Mouse (Mus musculus): ENCODE measurements at regions not wholly inside any gene's neighbourhood (a gene's known extent, or its start where the extent isn't known, plus 50 kb on each side); places are given as distances from the start of the nearest gene placed in this dataset.
A peak's percentile ranks its signal among the peaks of the same experiment; 100 is the strongest.

DNA sequence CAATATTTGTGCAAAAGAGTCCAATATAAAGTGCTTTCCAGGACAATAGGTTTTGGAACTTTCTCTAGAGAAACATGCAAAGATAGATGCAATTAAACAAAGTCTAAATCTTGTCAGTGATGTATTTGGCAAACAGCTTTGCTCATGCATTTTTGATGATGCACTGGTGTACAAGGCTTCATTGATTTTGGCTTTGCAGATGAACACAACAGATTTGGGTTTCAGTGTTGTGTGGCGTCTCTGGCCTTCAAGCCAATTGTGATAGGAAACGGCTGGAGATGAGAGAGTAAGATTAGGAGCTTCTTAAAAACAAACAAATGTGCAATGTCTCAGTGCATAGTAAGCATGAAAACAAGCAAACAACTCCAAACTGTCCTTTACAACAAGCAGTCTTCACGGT, 370.6 kb upstream of the Mmadhc start:
- no peak overlapping the region for H3K4me3 ChIP-seq (replicated peaks)
- ATAC-seq (ENCODE audit: insufficient read depth, low FRiP score, low read depth): no peak
- H3K27ac ChIP-seq: no peak overlapping the region
- no peaks in the 10 kb centered on the region for H3K27me3 ChIP-seq (replicated peaks)
- H3K9me3 ChIP-seq: no peaks in the 10 kb centered on the region
- no peaks in the 10 kb centered on the region for H3K36me3 ChIP-seq
- H3K4me2 ChIP-seq: no peak overlapping the region
- no peaks in the 10 kb centered on the region for H3K4me1 ChIP-seq
- H3K9ac ChIP-seq: no peak overlapping the region
- 54% methylated on average over 3 of the region's 3 CpGs for WGBS

DNA sequence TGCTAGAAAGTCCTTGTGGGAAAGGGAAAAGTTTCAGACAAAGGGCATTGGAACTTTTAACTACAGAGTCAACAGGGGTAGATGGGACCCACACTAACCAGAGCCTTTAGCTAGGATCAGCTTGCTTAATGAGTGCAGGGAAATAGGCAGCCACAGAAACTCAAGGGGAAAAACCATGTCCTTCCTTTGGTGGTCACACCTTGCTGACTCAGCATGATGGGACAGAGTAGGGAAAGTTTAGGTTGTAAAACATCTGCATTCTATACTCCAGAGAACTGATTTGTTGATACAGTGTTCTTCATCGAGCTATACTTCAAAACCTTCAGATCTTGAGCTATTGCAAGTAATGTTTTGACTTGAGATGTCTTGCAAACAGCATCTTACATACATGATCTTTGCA, 365.9 kb upstream of the Mmadhc start:
- no peaks in the 10 kb centered on the region for H3K9me3 ChIP-seq
- H3K27me3 ChIP-seq (replicated peaks): no peaks in the 10 kb centered on the region
- H3K9ac ChIP-seq: no peak overlapping the region
- WGBS: 84% methylated on average over 1 of the region's 1 CpGs
- H3K4me2 ChIP-seq: no peak overlapping the region
- H3K36me3 ChIP-seq: no peaks in the 10 kb centered on the region
- H3K4me1 ChIP-seq: no peaks in the 10 kb centered on the region
- H3K4me3 ChIP-seq (replicated peaks): no peak overlapping the region
- no peak overlapping the region for H3K27ac ChIP-seq
- ATAC-seq (ENCODE audit: insufficient read depth, low FRiP score, low read depth): no peak

DNA sequence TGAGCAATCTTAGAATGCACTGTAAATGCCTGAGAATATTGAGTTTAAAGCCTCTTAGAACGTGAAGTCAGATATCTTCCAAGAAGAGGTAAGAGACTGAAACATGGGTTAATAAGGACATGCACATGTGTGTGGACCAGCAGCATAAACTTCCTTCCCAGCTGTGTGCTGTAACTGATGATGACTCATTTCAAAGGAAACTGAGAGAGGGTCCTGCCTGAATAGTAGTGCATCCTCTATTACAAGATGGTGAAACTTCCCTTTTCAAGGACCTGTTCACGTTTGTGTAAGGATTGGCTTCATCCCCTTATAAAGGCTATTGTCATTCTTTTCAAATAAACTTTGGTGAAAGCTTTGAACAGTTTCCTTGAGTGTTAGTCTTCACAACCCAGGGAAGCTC, 363.4 kb upstream of the Mmadhc start:
- H3K4me2 ChIP-seq: no peak overlapping the region
- no peak overlapping the region for H3K9ac ChIP-seq
- no peaks in the 10 kb centered on the region for H3K9me3 ChIP-seq
- WGBS: 61% methylated on average over 2 of the region's 2 CpGs
- H3K4me3 ChIP-seq (replicated peaks): no peak overlapping the region
- no peaks in the 10 kb centered on the region for H3K27me3 ChIP-seq (replicated peaks)
- no peak overlapping the region for H3K27ac ChIP-seq
- no peak for ATAC-seq (ENCODE audit: insufficient read depth, low FRiP score, low read depth)
- H3K36me3 ChIP-seq: no peaks in the 10 kb centered on the region
- no peaks in the 10 kb centered on the region for H3K4me1 ChIP-seq

DNA sequence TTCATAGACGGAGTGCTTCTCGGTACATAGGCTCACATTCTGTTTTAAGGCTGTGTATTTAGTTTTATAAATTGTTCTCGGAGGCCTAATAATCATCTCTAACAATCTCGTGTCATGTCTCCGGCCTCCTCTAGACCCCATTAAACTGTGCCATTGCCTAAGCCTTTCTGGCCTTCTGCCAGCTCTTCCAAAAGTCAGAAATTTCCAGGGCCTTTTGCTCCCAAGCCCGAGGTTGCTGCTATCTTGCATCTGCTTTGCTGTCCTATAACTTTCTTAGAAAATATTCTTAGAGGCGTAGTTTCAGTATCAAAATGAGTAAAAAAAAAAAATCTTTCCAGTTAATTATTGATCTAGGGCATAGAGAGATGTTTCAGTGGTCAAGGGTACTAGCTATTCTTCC, 361.2 kb upstream of the Mmadhc start:
- Histone ChIP-seq H3K27me3 (replicated peaks) (no peaks in the 10 kb centered on the region), H3K4me3 (replicated peaks) (no peak overlapping the region), H3K4me1 (no peaks in the 10 kb centered on the region), H3K36me3 (no peaks in the 10 kb centered on the region), H3K27ac (no peak overlapping the region), H3K9me3 (no peaks in the 10 kb centered on the region), H3K4me2 (no peak overlapping the region), H3K9ac (no peak overlapping the region)
- ATAC-seq (ENCODE audit: insufficient read depth, low FRiP score, low read depth): no peak
- WGBS: 61% methylated on average over 7 of the region's 7 CpGs

DNA sequence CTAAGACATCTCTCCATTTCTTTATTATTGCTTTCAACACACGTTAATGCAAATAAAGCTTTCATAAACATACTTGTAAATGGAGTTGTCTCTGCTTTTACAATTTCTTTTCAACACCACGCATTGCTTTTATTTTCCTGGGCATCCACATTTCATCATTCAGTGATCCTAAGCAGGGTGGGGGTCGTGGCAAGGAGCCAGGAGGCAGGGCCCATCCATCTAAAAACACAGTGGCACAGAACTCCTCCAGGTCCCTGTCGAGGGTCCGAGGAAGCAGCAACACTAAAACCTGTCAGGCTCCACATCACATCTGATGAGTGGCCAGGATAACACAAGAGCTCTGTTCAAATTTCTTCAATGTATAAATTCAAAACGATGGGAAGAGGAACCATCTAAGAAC, 359.8 kb upstream of the Mmadhc start:
- Histone ChIP-seq H3K9me3 (no peaks in the 10 kb centered on the region), H3K36me3 (no peaks in the 10 kb centered on the region), H3K4me1 (no peaks in the 10 kb centered on the region), H3K9ac (no peak overlapping the region), H3K27me3 (replicated peaks) (no peaks in the 10 kb centered on the region), H3K27ac (no peak overlapping the region), H3K4me3 (replicated peaks) (no peak overlapping the region), H3K4me2 (no peak overlapping the region)
- 62% methylated on average over 6 of the region's 6 CpGs for WGBS
- ATAC-seq (ENCODE audit: insufficient read depth, low FRiP score, low read depth): no peak

DNA sequence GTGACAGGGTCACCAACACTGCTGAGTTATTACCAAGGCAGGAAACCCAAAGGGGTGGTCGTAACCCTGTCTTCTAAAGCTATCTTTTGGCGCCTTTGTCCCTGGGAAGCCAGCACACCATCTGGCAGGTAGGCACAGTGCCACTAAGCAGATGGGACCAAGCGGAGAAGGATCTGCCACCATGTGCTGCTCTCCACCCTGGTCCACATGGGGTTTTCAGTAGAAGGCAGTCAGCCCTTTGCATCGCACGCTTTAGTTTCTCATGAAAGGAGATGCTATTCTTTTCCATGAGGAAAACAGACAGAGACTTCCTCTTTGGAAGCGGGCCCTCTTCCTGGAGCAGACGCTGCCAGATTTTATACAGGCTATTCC, 358.3 kb upstream of the Mmadhc start:
- no peaks in the 10 kb centered on the region for H3K27me3 ChIP-seq (replicated peaks)
- no peak overlapping the region for H3K27ac ChIP-seq
- no peaks in the 10 kb centered on the region for H3K4me1 ChIP-seq
- H3K4me2 ChIP-seq: no peak overlapping the region
- H3K36me3 ChIP-seq: no peaks in the 10 kb centered on the region
- whole genome bisulfite sequencing: 77% methylated on average over 7 of the region's 7 CpGs
- ATAC-seq (ENCODE audit: insufficient read depth, low FRiP score, low read depth): no peak
- no peak overlapping the region for H3K9ac ChIP-seq
- no peaks in the 10 kb centered on the region for H3K9me3 ChIP-seq
- no peak overlapping the region for H3K4me3 ChIP-seq (replicated peaks)

DNA sequence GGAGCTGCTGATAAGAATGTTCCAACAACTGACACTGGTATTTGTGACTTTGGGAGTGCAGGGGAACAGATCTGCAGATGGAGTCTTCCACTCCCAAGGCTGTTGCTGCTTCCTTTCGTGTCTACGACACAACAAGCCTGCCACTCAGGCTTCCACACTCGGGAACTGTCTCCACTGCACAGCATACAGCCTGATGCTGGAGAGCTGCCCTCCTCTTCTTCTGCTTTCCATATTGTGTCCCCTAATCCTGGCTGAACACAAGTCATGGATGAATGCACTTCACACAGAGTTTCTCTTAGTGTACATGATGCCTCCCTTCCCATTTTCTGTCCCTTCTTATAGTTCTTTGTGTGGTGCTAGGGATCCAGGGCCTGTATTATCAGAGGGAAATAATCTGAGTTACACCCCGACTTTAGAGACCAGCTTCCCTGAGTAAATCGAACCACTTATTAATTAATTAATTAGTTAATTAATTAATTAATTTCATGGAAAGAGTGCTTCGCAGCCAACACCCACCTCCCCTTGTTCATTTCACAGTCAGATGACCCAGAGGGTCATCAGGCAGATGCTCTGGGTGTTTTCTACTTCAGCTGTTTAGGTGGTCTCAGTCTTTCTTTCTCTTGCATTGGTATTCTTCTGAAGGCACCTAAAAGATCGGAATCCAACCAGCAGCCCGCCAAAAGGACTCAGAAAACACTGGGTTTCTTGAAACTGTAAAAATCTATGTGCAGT, 357.8 kb upstream of the Mmadhc start:
- H3K9me3 ChIP-seq: no peaks in the 10 kb centered on the region

DNA sequence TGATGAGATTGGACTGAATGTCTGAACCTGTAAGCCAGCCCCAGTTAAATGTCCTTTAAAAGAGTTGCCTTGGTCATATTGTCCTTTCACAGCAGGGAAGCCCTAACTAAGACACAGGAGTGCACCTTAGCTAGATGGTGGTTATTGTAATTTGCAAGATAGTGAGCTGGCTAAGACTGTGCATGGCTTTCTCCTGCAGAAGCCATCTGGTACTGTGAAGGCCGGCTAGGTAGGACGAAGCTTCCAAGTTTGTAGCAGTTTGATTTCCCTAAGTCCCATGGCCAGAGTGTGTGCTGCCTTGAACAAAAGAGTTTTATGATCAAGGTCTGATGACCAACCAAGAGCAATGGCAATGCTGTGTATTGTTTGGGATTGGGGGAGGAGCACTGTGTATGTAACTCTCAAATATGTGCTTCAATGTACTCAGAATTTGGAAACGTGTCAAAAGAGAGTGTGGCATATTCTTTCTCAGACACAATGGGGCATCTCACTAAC, 356.6 kb upstream of the Mmadhc start:
- Histone ChIP-seq H3K27me3 (replicated peaks) (no peaks in the 10 kb centered on the region), H3K4me2 (no peak overlapping the region), H3K9ac (no peak overlapping the region), H3K27ac (no peak overlapping the region), H3K4me1 (no peaks in the 10 kb centered on the region), H3K9me3 (no peaks in the 10 kb centered on the region), H3K4me3 (replicated peaks) (no peak overlapping the region), H3K36me3 (no peaks in the 10 kb centered on the region)
- no peak for ATAC-seq (ENCODE audit: insufficient read depth, low FRiP score, low read depth)
- WGBS: 79% methylated on average over 3 of the region's 3 CpGs

More for the DNA sequence above, 357.8 kb upstream of the Mmadhc start:
- Histone ChIP-seq H3K9ac (no peak overlapping the region), H3K4me1 (no peaks in the 10 kb centered on the region), H3K27me3 (replicated peaks) (no peaks in the 10 kb centered on the region), H3K27ac (no peak overlapping the region), H3K4me2 (no peak overlapping the region), H3K36me3 (no peaks in the 10 kb centered on the region), H3K4me3 (replicated peaks) (no peak overlapping the region)
- 84% methylated on average over 8 of the region's 8 CpGs for WGBS
- ATAC-seq (ENCODE audit: insufficient read depth, low FRiP score, low read depth): no peak

DNA sequence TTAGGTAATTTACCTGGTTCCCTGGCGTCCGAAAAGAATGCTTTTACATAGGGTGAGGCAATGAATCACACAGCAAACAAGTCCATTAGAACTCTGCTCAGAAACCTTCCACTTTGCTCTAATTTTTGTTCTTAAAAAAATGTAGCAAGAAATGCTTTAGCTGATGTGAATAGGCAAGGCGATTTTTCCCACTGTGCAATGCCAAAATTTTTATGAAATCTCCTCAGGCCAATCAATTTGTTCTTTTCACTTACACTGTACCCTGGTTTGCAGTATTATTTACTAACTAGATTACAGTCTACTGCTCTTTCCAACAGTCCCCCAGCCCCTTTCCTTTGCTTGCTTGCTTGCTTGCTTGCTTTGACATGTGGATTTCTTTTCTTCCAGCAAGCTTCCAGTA, 353.1 kb upstream of the Mmadhc start:
- 66% methylated on average over 3 of the region's 3 CpGs for WGBS
- Histone ChIP-seq H3K27me3 (replicated peaks) (no peaks in the 10 kb centered on the region), H3K4me1 (no peaks in the 10 kb centered on the region), H3K36me3 (no peaks in the 10 kb centered on the region), H3K9ac (no peak overlapping the region), H3K9me3 (no peaks in the 10 kb centered on the region), H3K27ac (no peak overlapping the region), H3K4me3 (replicated peaks) (no peak overlapping the region), H3K4me2 (no peak overlapping the region)
- no peak for ATAC-seq (ENCODE audit: insufficient read depth, low FRiP score, low read depth)

DNA sequence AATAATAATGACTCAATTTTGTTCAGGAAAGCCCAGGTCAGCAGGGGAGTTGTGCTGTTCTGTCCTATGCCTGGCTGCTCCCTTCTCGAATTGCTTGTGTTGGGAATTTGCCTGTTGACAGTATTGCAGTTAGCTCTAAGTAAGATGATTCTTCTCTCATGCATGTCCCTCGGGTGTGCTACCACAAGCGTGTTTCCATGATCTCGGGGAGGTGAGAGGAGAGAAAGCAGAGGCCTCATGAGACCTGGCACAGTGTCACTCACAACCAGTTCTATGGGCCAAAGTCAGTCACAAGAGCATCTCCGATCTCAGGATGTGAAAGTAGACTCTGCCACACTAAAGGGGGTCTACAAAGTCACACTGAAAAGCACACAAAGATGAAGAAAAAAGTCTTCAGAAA, 346.6 kb upstream of the Mmadhc start:
- WGBS: 79% methylated on average over 5 of the region's 5 CpGs
- H3K27me3 ChIP-seq (replicated peaks): no peaks in the 10 kb centered on the region
- H3K9ac ChIP-seq: no peak overlapping the region
- H3K4me2 ChIP-seq: no peak overlapping the region
- H3K36me3 ChIP-seq: no peaks in the 10 kb centered on the region
- H3K4me1 ChIP-seq: no peaks in the 10 kb centered on the region
- no peak for ATAC-seq (ENCODE audit: insufficient read depth, low FRiP score, low read depth)
- no peak overlapping the region for H3K4me3 ChIP-seq (replicated peaks)
- H3K9me3 ChIP-seq: no peaks in the 10 kb centered on the region
- H3K27ac ChIP-seq: no peak overlapping the region

DNA sequence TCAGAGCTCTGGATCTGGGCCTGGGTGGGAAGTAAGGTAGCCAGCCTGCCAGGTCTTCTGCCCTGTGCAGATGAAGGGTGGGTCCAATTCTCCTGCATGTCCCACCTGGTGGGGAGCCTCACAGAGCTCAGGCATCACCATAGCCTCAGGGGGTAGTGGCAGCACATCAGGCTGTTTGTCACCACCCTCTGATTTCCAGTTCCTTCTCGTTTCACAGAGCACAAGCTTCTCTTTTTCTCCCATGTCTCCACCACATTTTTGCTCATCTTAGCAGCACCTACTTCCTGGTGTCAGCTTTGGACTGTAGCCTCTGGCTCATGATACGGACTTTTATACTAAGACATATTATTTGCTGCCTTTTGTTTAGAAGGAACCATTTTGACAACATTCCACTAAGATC, 345.6 kb upstream of the Mmadhc start:
- WGBS: 62% methylated on average over 2 of the region's 2 CpGs
- 0 out of 2 replicates have a peak, but pooled peaks have one; percentile 27 for ATAC-seq (ENCODE audit: insufficient read depth, low FRiP score, low read depth)

DNA sequence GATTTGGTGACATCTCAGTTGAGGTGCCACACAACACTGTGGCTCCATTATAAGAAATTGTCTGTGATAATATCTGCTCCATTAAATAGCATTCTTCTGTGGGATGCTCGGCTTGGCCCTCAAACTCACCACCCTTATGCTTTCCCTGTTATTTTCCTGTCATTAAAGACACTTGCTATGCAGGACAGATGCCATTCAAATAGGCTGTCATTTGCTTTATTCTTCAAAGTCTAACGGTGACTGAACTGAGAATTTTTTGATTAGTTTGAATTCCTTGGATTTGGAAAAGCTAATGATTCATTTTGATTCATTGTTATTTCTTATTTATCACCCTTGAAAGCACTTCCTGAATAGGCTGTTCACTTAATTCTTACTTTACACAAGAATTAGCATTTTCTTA, 339.3 kb upstream of the Mmadhc start:
- H3K27ac ChIP-seq: no peak overlapping the region
- H3K4me2 ChIP-seq: no peak overlapping the region
- ATAC-seq (ENCODE audit: insufficient read depth, low FRiP score, low read depth): no peak
- H3K9me3 ChIP-seq: no peaks in the 10 kb centered on the region
- H3K36me3 ChIP-seq: no peaks in the 10 kb centered on the region
- no peak overlapping the region for H3K4me3 ChIP-seq (replicated peaks)
- H3K4me1 ChIP-seq: no peaks in the 10 kb centered on the region
- no peak overlapping the region for H3K9ac ChIP-seq
- WGBS: 76% methylated on average over 2 of the region's 2 CpGs
- no peaks in the 10 kb centered on the region for H3K27me3 ChIP-seq (replicated peaks)

More for the DNA sequence above, 345.6 kb upstream of the Mmadhc start:
- Histone ChIP-seq H3K27ac (no peak overlapping the region), H3K4me1 (no peaks in the 10 kb centered on the region), H3K9me3 (no peaks in the 10 kb centered on the region), H3K9ac (no peak overlapping the region), H3K4me2 (no peak overlapping the region), H3K4me3 (replicated peaks) (no peak overlapping the region), H3K36me3 (no peaks in the 10 kb centered on the region), H3K27me3 (replicated peaks) (no peaks in the 10 kb centered on the region)

DNA sequence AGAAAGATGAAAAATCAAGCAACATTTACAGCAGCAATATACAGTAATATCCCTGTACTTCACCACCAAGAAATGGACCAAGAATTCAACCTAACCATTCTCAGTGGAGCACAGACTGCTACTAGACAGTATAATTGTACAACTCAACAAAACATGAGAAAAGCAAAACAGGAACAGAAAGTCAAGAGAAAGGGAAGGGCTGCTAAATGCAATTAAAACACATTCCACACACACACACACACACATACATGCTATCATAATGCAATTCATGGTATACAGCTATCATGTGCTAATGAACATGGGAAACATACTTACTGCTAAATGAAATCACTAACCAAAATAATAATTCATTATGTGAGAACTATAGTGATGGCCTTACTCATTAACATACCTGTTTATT, 335.2 kb upstream of the Mmadhc start:
- H3K9ac ChIP-seq: no peak overlapping the region
- no peaks in the 10 kb centered on the region for H3K9me3 ChIP-seq
- no peak overlapping the region for H3K27ac ChIP-seq
- H3K4me2 ChIP-seq: no peak overlapping the region
- no peaks in the 10 kb centered on the region for H3K36me3 ChIP-seq
- no peaks in the 10 kb centered on the region for H3K4me1 ChIP-seq
- ATAC-seq (ENCODE audit: insufficient read depth, low FRiP score, low read depth): no peak
- no peaks in the 10 kb centered on the region for H3K27me3 ChIP-seq (replicated peaks)
- H3K4me3 ChIP-seq (replicated peaks): no peak overlapping the region
